Mouse (Mus musculus): ENCODE data around the gene Dynlt1a. TPM values are rescaled to one million over a fixed set of nuclear protein-coding genes. Genes with fewer than 3 reads are reported as not detected.
"Not testable (repeated sequence)": the region's sequence is repeated elsewhere in the genome, so short reads cannot be mapped to it uniquely, and the experiment has no call there.

The Dynlt1a gene
- polyA plus RNA-seq, 1 experiment, result 3.7 TPM

- WGBS, result 7% methylated on average over 21 of the region's 51 CpGs
- not testable (repeated sequence) for H3K4me1 ChIP-seq (ENCODE audit: control insufficient read depth, insufficient read depth, insufficient read length); H3K27me3 ChIP-seq (ENCODE audit: control insufficient read depth, insufficient read depth, low read length); H3K27ac ChIP-seq (ENCODE audit: insufficient read depth, low read length); H3K36me3 ChIP-seq (ENCODE audit: control insufficient read depth, insufficient read depth, low read length); H3K4me3 ChIP-seq (ENCODE audit: extremely low read depth, insufficient read depth, insufficient read length); DNase-seq (ENCODE audit: low read depth in 1 of 2, low spot score in 2 of 2)
These were observed 60.8 kb downstream of the Dynlt1a start, which contains the start of gene Tmem181a for GRCm38 (mm10) chr17:6256400-6257069. Gene Tmem181a (plus strand): TSS chr17:6256860.

Other genes starting within 250 kb of the Dynlt1a start
- 1.7 and 1.8 TPM in 2 replicates for gene Serac1, start 237.8 kb downstream of the Dynlt1a start, polyA plus RNA-seq (2012; rRNA removed)
- gene Gtf2h5, start 237.7 kb downstream of the Dynlt1a start, polyA plus RNA-seq (2012; rRNA removed), result 5.4 and 7.1 TPM in 2 replicates
- gene Tulp4, start 211.1 kb downstream of the Dynlt1a start, polyA plus RNA-seq (2012; rRNA removed), result 23.4 and 26.8 TPM in 2 replicates
- gene Tmem181a, start 60.6 kb downstream of the Dynlt1a start, polyA plus RNA-seq (2012; rRNA removed), result 6.7 and 7.8 TPM in 2 replicates
- gene Dynlt1b, start 112.6 kb upstream of the Dynlt1a start, polyA plus RNA-seq (2012; rRNA removed), result 91.4 and 112 TPM in 2 replicates